7 mouse cellular contexts compared by ENCODE assay signal in the genomic region with DNA sequence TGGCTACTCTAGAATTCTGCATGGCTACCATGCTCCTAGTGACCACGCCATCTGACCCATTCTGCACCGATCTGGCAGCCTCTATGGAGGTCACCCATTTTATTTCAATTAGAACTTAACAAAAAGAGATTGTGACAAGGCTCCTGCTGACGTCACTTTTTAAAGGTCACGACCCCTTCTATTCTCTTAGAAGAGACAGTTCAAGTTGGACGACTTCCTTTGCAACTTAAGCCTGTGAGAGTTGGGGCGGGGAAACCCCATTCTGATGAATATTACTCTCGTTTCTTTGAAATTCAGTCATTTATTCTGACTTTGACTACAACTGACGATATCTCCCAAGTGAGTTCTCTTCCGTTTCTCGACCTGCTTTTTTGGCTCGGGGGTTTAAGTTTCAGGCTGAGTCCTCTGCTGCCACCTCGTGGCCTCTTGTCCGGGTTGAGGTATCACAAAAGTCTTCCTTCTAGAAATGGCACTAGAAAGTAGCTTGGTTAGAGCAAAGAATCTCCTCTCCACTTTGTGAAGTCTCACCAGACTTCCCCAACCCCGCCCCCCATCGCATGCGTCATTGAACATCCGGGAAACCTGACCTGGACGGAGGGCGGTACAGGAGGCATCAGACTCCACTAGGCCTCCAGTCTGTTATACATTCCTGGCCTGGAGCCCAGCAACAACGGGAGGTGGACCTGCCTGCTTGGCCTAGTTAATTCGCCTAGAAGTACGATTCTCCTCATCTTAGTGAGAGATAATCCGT. TPM values are rescaled to one million over a fixed set of nuclear protein-coding genes. Genes with fewer than 3 reads are reported as not detected.
DNase-seq lines count a peak whose midpoint lies in the region; ATAC-seq lines count a peak whose summit lies in the region.

No protein-coding gene starts in this region.

- no peaks in the 10 kb centered on the region for H3K27me3 ChIP-seq in intestine, embryonic 16.5 days (replicated peaks; ENCODE audit: control insufficient read depth, insufficient read depth, low read length)
- H3K27me3 ChIP-seq in limb, embryonic 11.5 days (ENCODE audit: control insufficient read depth, insufficient read depth, low read length) = no peaks in the 10 kb centered on the region
- H3K27me3 ChIP-seq in midbrain, embryonic 13.5 days = no peaks in the 10 kb centered on the region

- peak overlapping the region; percentile 43 for H3K9ac ChIP-seq in intestine, embryonic 16.5 days (ENCODE audit: low read depth, low read length)
- peak overlapping the region; percentile 8; the same call in 1 of the 2 replicates for H3K9ac ChIP-seq in limb, embryonic 11.5 days (ENCODE audit: low read length)
- peak overlapping the region; percentile 34 for H3K9ac ChIP-seq in midbrain, embryonic 13.5 days (replicated peaks)

- peak overlapping the region; percentile 85 for H3K27ac ChIP-seq in intestine, embryonic 16.5 days (ENCODE audit: low read length)
- peak overlapping the region; percentile 73 for H3K27ac ChIP-seq in limb, embryonic 11.5 days (replicated peaks; ENCODE audit: low read depth, low read length)
- peak overlapping the region; percentile 70 for H3K27ac ChIP-seq in midbrain, embryonic 13.5 days

- H3K4me1 ChIP-seq in intestine, embryonic 16.5 days (ENCODE audit: control insufficient read depth, insufficient read depth, low read length) = peaks cover 25% of the 10 kb centered on the region
- H3K4me1 ChIP-seq in limb, embryonic 11.5 days (ENCODE audit: control insufficient read depth, insufficient read depth, low read length) = peaks cover 4% of the 10 kb centered on the region
- H3K4me1 ChIP-seq in midbrain, embryonic 13.5 days (replicated peaks) = peaks cover 38% of the 10 kb centered on the region

- ATAC-seq in intestine, embryonic 16.5 days = peak; percentile 22
- ATAC-seq in limb, embryonic 11.5 days (ENCODE audit: insufficient number of reproducible peaks, low FRiP score, low TSS enrichment, low read depth) = peak; percentile 48; the same call in 1 of the 2 replicates
- ATAC-seq in midbrain, embryonic 13.5 days = 0 out of 2 replicates have a peak, but pooled peaks have one; percentile 4

- peak overlapping the region; percentile 40 for H3K4me3 ChIP-seq in intestine, embryonic 16.5 days (ENCODE audit: low read length)
- H3K4me3 ChIP-seq in limb, embryonic 11.5 days (ENCODE audit: low read depth, low read length) = no peak overlapping the region
- H3K4me3 ChIP-seq in midbrain, embryonic 13.5 days (replicated peaks) = peak overlapping the region; percentile 19

- H3K4me2 ChIP-seq in intestine, embryonic 16.5 days (ENCODE audit: low read depth, low read length) = peak overlapping the region; percentile 65
- H3K4me2 ChIP-seq in limb, embryonic 11.5 days (ENCODE audit: low read depth, severe bottlenecking) = peak overlapping the region; percentile 23; the same call in 1 of the 2 replicates
- H3K4me2 ChIP-seq in midbrain, embryonic 13.5 days (replicated peaks) = peak overlapping the region; percentile 48

- H3K36me3 ChIP-seq in intestine, embryonic 16.5 days (ENCODE audit: control insufficient read depth, insufficient read depth, low read length) = no peaks in the 10 kb centered on the region
- no peaks in the 10 kb centered on the region for H3K36me3 ChIP-seq in limb, embryonic 11.5 days (ENCODE audit: control insufficient read depth, insufficient read depth, low read length)
- H3K36me3 ChIP-seq in midbrain, embryonic 13.5 days = no peaks in the 10 kb centered on the region

- peak; percentile 95 for DNase-seq in adrenal gland, postnatal 10 days
- DNase-seq in embryo, embryonic 9.5 days (ENCODE audit: extremely low spot score) = peak; percentile 92
- peak; percentile 69 to 87 for DNase-seq in gastrocnemius, postnatal 4 days (ENCODE audit: low spot score in 2 of 2)
- DNase-seq in limb, embryonic 11.5 days (ENCODE audit: low spot score) = peak; percentile 92
- peak; percentile 79 for DNase-seq in spleen, adult 12 weeks (ENCODE audit: low spot score)

- H3K9me3 ChIP-seq in intestine, embryonic 16.5 days (ENCODE audit: control insufficient read depth, low read length) = no peaks in the 10 kb centered on the region
- H3K9me3 ChIP-seq in limb, embryonic 11.5 days (ENCODE audit: control insufficient read depth, low read length) = no peaks in the 10 kb centered on the region
- H3K9me3 ChIP-seq in midbrain, embryonic 13.5 days = no peaks in the 10 kb centered on the region

- WGBS in intestine, embryonic 16.5 days = 6% methylated on average over 23 of the region's 23 CpGs
- WGBS in limb, embryonic 11.5 days = 7% methylated on average over 23 of the region's 23 CpGs
- 4% methylated on average over 23 of the region's 23 CpGs for WGBS in midbrain, embryonic 13.5 days

RNA-seq across cellular contexts. Expression of a gene that starts 2.4 kb away (rescaled TPM):
- total RNA-seq in adrenal gland, postnatal 10 days (2021) = 10 to 100 TPM; 54.6 to 59.2 TPM
- total RNA-seq in gastrocnemius, postnatal 4 days (2021) = 10 to 100 TPM; 28.3 to 29.7 TPM
- 19.7 and 20.5 TPM in 2 replicates for polyA plus RNA-seq in intestine, embryonic 16.5 days (2015; fragmentation: Nextera tagmentation; extraction: Ambion mirVana)
- 51.6 and 52.0 TPM in 2 replicates for polyA plus RNA-seq in limb, embryonic 11.5 days (2014; fragmentation: Nextera tagmentation; extraction: Ambion mirVana)
- 56.0 and 63.6 TPM in 2 replicates for polyA plus RNA-seq in midbrain, embryonic 13.5 days (2015; fragmentation: Nextera tagmentation; extraction: Ambion mirVana)

RNA-seq across cellular contexts. Expression of a gene that starts 7.4 kb away (rescaled TPM):
- total RNA-seq in adrenal gland, postnatal 10 days (2021) = 1 to 10 TPM; 4.8 to 7.0 TPM
- total RNA-seq in gastrocnemius, postnatal 4 days (2021) = 1 to 10 TPM; 1.1 to 2.8 TPM
- 99.0 and 118 TPM in 2 replicates for polyA plus RNA-seq in intestine, embryonic 16.5 days (2015; fragmentation: Nextera tagmentation; extraction: Ambion mirVana)
- 0.60 and 1.3 TPM in 2 replicates for polyA plus RNA-seq in limb, embryonic 11.5 days (2014; fragmentation: Nextera tagmentation; extraction: Ambion mirVana)
- 0.82 and 0.92 TPM in 2 replicates for polyA plus RNA-seq in midbrain, embryonic 13.5 days (2015; fragmentation: Nextera tagmentation; extraction: Ambion mirVana)

RNA-seq across cellular contexts. Expression of a gene that starts 19.4 kb away (rescaled TPM):
- total RNA-seq in adrenal gland, postnatal 10 days (2021) = not detected
- total RNA-seq in gastrocnemius, postnatal 4 days (2021) = not detected
- polyA plus RNA-seq in intestine, embryonic 16.5 days (2015; fragmentation: Nextera tagmentation; extraction: Ambion mirVana) = not detected in 2 replicates
- not detected in 2 replicates for polyA plus RNA-seq in limb, embryonic 11.5 days (2014; fragmentation: Nextera tagmentation; extraction: Ambion mirVana)
- not detected in 2 replicates for polyA plus RNA-seq in midbrain, embryonic 13.5 days (2015; fragmentation: Nextera tagmentation; extraction: Ambion mirVana)

RNA-seq across cellular contexts. Expression of a gene that starts 38.4 kb away (rescaled TPM):
- total RNA-seq in adrenal gland, postnatal 10 days (2021) = 10 to 100 TPM; 60.8 to 78.7 TPM
- total RNA-seq in gastrocnemius, postnatal 4 days (2021) = 10 to 100 TPM; 90.4 to 92.7 TPM
- 52.0 and 53.0 TPM in 2 replicates for polyA plus RNA-seq in intestine, embryonic 16.5 days (2015; fragmentation: Nextera tagmentation; extraction: Ambion mirVana)
- polyA plus RNA-seq in limb, embryonic 11.5 days (2014; fragmentation: Nextera tagmentation; extraction: Ambion mirVana) = 154 and 158 TPM in 2 replicates
- polyA plus RNA-seq in midbrain, embryonic 13.5 days (2015; fragmentation: Nextera tagmentation; extraction: Ambion mirVana) = 82.2 and 86.2 TPM in 2 replicates

Comparison
In these comparisons a context has a peak if more than half of its experiments do, and no peak if none do; other contexts are left out.
1. RNA of a gene that starts 7.4 kb away (polyA plus RNA-seq): 99.0 to 118 TPM in intestine, embryonic 16.5 days; 0.60 to 1.3 TPM in limb, embryonic 11.5 days and 0.82 to 0.92 TPM in midbrain, embryonic 13.5 days; every median in the first group is over 10 times any median in the second.
2. Peak in every context shown above with its lines, with median percentiles within 50 percentile points of each other: DNase-seq, ATAC-seq, H3K27ac ChIP-seq, H3K4me2 ChIP-seq and H3K9ac ChIP-seq.